Mouse (Mus musculus): ENCODE data around the gene Tanc2.

The Tanc2 gene

DNA sequence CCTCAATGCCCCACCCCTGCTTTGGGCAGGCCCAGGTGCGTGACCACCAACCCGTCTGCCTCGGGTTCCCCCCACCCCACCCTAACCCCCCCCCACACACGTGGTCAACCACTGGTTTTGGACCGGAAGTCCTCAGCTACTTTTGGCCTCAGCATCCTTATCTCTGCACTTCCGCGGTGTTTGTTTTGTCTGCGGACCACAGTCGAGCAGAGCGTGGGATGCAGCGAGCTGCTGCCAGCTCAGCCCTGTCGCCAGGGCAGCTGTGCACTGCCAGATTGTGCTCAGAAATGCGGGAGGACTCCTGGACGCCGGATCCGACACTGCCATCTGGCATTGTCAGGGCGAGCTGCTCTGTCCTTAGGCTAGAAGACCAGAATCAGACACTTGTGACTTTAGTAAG lies 369.6 kb downstream of the Tanc2 start:
- no peak for DNase-seq

GRCm38 (mm10) chr11:105964691-105965090 lies 374.9 kb downstream of the Tanc2 start:
- DNase-seq: no peak

- DNase-seq: no peak
Measured at GRCm38 (mm10) chr11:105966288-105966687, 376.5 kb downstream of the Tanc2 start.

DNA sequence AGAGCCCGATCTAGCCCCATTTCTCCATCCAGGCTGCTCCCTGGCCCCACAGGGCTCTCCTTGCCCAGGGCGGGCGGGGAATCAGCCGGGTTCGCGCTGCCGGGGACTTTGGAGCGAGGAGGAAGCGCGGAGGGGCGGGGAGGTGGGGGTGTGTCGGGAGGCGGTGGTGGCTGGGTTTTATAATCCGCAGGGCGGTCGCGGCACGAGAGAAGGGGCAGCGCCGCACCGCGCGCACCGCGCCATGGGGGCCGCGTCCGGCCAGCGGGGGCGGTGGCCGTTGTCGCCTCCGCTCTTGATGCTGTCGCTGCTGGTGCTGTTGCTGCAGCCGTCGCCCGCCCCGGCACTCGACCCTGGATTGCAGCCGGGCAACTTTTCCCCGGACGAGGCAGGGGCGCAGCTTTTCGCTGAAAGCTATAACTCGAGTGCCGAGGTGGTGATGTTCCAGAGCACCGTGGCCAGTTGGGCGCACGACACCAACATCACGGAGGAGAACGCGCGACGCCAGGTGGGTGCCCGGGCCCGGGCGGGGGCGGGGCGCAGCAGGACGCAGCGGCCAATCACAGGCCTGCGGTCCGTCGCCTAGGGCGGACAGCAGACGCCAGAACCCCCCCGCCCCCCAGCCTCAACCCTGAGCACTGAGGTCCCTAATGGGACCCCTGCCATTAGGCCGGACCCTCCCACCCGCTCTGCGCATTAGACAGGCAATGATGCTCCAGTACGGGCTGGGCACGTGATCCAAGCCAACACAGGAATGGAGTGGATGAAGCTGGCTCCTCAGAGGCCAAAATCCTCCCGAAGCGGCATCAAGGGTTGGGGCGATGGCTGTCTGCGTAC lies 378.2 kb downstream of the Tanc2 start, which contains the start of gene Ace:
Gene Ace (plus strand): TSS at position 205 of the 834 bp plus-strand sequence.
- DNase-seq: no peak

- no peak for DNase-seq
Measured at GRCm38 (mm10) chr11:105968948-105969347, 379.2 kb downstream of the Tanc2 start.

DNA sequence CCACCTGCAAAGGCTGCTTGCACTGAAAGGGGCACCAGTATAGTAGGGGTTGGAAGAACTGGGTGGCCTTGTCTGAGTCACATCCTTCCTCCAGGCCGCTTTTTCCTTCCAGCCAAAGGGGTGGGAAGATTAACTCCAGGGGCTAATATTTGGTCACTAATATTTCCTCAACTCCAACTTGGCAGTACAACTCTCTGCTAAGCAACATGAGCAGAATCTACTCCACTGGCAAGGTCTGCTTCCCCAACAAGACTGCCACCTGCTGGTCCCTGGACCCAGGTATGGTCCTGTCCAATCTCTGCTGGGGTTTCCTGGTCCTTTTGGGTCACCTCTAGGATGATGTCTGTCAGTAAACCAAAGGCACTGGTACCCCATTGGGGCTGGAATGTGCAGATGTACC lies 379.7 kb downstream of the Tanc2 start:
- no peak for DNase-seq

GRCm38 (mm10) chr11:105974593-105974992 lies 384.8 kb downstream of the Tanc2 start:
- DNase-seq: peak; percentile 45

- peak; percentile 45 for DNase-seq
Measured at GRCm38 (mm10) chr11:105975050-105975449, 385.3 kb downstream of the Tanc2 start.

DNA sequence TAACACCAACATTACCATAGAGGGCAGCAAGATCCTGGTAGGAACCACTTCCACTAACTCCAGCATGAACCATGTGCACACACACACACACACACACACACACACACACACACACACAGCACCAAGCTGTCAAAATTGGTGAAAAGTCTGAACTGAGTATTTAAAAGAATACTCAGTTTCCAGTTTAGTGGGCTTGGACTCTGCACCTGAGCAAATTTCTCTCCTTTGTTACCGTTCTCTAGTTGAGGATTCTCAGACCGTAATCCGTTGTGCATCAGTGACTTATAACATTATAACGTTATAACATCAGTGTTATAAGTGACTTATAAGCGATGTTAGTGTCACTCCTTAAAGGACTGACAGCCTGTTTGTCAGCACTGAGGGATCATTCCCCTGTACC lies 385.9 kb downstream of the Tanc2 start:
- DNase-seq: no peak

DNA sequence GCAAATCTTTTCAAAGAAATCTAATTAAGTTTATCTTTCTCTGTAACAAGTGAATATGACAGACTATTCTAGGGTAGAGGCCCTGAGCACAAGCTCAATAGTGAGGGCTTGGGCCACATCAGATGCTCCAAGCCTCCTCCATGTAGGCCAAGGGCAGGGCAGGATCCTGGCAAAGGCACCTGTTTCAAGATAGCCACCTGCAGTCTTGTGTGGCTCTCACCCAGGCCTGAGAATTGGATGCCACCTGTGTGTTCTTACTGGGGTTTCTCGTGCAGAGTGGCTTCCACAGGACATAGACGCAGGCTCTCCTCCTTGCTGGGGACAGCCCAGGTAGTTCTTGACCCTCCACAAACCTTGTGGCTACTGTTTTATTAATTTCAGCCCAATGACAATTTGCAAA lies 388.4 kb downstream of the Tanc2 start:
- peak; percentile 36 for DNase-seq

GRCm38 (mm10) chr11:105978634-105979033 lies 388.8 kb downstream of the Tanc2 start:
- no peak for DNase-seq
